Mouse (Mus musculus): ENCODE measurements around the gene Gapvd1.
A peak's percentile ranks its signal among the peaks of the same experiment; 100 is the strongest.

Gene Gapvd1

DNA sequence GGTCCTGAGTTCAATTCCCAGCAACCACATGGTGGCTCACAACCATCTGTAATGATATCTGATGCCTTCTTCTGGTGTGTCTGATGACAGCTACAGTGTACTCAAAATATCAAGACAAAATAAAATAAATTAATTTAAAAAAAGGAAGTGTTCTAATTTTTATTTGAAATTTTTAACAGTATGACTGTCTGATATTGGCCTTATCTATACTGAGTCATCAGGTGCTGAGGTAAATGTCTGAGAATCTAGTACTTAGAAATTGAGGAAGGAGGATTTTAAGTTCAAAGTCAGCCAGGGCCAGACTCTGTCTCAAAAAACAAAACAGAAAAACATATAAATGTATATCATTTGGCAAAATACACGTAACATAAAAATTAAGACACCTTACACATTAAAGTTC is 46.4 kb downstream of the Gapvd1 start:
- DNase-seq = no peak

DNA sequence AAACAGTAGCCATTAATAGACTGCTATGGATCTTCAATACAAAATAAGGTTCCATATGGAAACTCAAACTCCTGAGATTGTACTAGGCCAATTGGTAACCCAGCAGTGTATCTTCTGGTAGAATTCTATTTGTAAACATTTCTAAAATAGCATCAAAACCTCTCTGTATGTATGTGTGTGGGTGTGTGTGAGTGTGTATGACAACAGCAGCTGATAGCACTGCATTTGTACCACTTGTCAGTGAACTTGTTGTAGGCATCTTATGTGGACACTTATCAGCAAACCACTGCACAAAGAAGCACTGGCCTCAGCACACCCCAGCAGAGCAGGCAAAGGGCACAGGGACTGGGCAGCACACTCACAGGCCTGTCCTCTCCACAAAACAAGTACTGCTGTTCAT is 58.4 kb downstream of the Gapvd1 start:
- peak; percentile 76 for DNase-seq

DNA sequence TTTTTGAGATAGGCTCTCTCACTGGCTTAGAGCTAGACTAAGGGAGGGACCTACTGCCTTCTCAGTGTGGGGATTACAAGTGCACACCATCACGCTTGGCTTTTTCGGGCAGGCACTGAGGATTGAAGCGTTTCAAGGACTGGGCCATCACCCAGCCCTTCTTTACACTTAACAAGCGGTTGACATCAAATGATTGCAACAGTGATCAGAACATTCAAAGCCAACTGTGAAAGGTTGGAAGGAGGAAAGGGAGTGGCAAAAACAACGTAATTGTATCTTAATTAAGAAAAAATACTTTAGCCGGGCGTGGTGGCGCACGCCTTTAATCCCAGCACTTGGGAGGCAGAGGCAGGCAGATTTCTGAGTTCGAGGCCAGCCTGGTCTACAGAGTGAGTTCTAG is 62.2 kb downstream of the Gapvd1 start:
- peak; percentile 68 for DNase-seq

DNA sequence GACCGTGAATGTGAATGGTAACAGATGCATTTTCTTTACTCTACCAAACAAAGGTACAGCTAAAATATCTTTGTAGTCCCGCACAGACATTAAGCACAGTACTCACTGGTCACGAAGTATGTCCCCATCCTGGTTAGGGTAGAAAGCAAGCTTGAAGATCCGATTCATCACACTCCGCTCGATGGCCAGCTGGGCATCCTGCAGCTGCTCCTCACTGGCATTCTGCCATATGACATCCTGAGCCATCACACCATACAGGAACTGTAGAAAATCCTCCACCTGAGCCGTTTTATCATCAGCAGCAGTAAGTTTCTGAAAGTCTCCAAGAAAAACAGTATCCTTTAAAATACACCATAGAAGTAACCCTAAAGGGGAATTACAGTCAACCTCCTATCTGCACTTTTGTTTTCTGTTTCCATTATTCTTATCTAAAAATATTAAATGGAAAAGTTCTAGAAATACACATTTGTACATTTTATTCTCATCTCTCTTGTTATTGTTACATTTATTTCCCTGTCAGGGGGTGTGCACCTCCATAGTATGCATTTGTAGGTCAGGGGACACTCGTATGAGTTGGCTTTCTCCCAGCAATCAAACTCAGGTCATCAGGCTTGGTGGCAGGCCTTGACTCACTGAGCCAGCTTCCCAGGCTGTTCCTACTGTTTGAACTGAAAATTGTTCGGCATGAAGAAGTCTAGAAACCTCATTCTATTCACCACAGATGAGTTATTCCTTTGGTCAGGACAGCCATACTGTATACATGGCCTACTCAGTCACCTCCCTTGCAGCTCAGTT is 70.8 kb downstream of the Gapvd1 start:
- DNase-seq = no peak

DNA sequence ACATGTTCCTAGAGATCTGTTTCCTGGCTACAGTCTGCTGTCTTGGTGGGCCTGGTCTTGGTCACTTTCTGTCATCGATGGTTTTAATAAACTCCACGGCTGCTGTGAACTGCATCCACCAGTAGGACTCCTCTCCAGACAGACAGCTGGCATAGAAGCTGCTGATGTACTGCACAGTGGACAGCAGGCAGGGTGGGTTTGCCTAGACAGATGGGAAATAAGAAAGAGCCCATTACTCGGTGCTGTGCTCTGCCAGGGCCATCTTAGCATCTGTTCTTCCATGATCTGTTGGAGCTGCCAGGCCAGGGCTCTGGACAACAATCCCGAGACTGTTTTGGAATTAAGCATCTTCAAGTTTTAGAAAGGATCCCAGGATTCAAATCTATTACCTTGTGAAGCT is 77.1 kb downstream of the Gapvd1 start:
- no peak for DNase-seq

DNA sequence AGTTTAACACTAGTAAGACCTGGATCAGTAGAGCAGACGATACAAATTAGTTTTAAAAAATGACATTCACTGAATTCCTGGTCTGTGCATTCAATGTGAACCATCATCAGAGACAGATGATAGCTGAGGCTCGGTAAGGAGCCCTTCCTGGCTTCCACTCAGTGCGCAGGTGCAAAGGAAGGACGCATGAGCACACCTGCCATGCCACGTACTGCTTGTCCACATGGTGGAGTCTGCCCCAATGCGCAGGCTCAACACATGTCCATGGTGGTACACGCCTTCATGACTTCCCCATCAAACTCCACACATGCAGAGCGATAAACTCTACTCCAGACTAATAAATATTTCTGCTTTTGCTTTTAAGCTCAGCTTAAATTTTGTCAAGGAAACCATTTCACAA is 78.0 kb downstream of the Gapvd1 start:
- no peak for DNase-seq

DNA sequence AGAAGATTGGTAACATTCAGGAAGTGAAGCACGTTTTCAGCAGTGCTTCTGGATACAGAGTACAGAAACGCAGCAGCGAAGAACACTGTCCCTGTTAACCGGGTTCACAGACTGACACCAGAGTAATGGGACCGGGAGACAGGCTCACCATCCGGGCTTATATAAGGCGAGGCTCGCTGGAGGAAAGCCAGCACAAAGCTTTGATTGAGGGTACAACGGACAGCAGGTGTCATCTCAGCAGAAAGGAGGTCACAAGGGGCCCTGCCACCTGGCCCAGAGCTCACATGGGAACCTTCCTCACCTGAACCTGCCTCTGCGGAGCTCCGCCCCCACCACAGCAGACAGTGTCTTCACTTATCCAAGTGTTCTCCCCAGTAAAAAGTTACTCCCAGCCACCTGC is 81.2 kb downstream of the Gapvd1 start:
- no peak for DNase-seq

DNA sequence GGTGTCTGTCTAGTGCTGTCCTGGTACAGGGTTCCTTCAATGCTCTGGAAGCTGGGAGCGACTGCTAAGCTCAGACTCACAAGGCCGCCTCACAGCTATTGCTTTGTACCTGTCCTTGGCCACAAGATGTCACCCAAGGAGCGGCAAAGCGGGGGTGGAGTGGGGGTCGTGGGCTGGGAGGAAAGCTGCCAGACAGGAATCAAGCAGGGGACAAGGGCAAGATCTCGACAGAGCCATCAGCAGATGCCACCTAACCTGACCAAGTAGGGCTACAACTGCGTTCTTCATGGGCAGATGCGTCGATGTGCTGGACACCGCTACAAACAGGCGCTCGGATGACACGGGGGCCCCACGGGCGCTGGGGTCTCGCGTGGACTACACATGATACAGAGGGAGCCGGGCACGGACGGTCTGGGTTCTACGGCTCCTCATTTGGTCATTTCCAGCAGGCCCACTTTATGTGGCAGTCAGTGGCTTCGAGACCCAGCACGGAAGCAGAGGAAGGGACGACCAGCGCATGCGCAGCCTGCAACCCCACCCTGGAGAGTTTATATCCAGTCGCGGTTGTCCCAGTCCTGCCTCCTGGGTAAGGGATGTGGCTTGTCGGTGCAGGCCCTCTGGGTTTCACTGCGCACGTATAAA is 83.5 kb downstream of the Gapvd1 start:
- peak; percentile 95 for DNase-seq

DNA sequence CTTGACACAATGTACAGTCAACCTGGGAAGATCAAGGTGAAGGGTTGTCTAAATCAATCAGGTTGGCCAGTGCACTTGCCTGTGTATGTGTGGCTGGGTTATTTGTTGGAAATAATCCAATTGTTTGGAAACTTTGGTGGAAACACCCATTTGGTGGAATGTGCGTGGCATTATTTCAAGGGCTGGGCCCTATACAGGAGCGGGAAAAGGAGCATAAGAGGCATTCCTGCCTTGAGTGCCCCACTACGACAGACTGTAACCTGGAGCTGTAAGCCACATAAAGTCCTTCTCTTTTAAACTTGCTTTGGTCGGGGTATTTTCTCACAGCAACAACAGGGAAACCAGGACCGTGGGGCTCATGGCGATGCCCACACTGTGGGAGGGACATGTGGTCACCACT is 84.6 kb downstream of the Gapvd1 start:
- no peak for DNase-seq

DNA sequence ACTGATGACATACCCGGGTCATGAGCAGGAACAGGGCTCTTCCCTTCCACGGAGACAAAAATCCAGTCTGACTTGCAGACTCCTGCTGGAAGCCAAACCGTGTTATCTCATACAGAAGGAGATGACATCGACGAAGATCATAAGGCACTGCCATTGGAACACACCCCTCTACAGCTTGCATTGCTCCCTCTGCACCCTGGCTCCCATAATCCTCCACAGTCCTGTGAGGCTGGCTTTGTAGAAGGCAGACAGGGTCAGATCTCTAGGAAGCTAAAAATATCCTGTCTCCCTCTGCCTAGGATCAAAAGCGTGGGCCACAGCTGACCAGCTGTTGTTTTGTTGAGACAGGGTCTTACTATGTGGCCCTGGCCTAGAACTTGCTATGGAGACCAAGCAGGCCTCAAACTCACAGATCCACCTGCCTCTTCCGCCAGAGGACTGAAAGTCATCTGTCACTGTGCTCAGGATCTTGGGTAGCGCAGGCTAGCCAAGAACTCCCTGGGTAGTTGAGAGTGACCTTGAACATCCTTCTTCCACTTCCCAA is 85.8 kb downstream of the Gapvd1 start:
- DNase-seq = no peak

DNA sequence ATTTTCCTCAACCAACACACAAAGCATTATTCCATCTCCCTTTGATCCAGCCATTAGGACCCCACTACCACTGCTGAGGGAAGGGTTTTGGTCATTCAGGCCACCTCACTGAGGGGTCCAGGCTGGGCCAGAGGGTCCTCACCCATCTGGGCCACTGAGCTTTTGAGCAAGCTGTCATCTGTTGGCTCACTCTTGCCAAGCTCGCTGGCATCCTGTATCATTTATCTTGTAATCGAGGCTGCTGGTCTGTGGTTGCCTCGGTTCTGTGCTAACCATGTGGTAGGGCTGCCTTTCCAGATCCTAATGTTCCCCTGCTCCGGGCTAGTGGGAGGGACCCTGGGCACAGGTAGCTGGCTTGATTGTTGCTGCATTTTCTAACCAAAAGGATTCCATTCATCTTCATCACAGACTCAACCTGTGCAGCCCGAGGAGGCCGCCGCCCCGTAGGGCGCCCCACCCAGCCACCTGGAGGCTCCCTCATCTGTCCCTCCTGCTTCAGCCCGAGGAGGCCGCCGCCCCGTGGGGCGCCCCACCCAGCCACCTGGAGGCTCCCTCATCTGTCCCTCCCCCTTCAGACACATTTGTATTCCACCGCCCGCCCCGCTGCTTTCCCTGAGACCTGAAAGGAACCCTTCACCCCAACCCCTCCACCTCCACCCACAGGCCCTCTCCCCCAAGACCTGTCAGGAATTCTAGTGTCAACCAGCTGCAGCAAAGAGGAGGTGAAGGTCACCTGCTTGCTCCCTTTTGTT is 86.4 kb downstream of the Gapvd1 start:
- no peak for DNase-seq

DNA sequence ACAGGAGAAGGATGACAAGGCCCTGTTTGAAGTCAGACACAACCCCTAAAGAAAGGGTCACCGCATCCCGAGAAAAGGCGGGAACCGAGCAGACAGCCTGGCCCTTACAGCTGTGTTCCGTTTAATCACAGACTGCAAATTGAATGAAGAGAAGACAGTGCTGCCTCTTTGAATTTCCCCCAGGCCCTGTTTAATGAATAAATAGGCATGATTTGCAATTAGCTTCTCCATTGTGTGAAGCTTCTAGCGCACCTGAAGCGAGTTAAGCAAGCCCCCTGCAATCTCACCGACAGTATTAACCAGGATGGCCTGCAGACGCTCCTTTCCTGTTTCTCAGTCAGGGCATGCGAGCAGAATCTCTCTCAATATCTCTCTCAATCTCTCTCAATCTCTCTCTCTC is 87.2 kb downstream of the Gapvd1 start:
- DNase-seq = no peak

DNA sequence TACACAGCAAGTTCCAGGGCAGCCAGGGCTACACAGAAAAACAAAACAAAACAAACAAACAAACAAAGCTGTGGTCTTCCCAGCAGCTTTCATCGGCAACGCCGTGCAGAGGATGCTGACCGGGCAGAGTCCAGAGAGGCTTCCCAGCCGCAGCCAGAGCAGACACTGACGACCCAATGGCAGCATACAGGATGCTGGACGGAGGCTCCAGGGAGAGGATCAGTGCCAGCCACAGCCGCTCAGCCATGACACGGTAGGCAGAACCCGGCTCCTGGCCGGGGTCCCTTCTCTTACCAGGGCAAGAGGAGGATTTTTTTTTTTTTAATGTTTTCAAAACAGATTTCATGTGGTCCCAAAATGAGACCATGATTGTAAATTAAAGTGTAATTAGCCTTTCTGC is 107.6 kb downstream of the Gapvd1 start:
- DNase-seq = no peak

DNA sequence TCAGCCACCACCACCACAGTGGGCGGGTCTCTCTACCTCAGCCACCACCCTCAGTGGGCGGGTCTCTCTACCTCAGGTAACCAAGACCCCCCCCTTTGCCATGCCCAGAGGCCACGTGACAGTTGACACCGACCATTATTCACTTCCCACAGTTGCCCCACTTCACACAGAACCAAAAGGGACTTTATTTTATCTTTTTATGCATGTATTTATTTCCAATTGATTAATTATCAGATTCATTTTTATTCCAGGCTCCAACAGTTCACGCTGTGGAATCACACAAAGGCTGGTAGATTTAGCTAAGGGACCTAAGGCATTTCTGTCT is 108.5 kb downstream of the Gapvd1 start:
- no peak for DNase-seq

DNA sequence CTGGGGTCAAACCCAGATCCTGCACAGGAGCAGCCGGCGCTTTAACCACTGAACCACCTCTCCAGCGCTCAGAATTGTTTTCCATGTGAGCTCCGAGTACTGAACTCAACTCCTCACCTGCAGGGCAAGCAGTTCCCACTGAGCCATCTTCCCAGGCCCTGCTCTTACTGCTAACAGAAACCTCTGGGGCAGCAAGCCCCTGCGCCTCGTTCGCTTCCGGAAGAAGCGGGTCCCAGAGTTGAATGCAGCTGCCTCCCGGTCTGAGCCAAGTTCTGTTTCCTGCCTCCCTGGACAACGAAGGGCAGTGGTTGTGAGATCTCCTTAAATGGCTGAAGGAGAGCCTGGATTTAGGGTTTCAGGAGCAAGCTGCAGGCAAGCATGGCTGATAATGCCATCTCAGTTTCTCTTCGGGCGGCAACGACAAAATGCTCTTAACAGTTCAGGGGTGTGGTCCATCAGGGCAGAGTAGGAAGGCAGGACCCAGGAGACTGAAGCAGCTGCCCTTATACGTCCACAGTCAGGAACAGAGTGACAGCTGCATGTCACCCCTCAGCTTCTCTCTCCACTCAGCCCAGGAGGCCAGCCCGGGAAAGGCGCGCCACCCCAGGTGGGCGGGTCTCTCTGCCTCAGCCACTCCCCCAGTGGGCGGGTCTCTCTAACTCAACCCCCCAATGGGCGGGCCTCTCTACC is 109.0 kb downstream of the Gapvd1 start:
- peak; percentile 97 for DNase-seq

DNA sequence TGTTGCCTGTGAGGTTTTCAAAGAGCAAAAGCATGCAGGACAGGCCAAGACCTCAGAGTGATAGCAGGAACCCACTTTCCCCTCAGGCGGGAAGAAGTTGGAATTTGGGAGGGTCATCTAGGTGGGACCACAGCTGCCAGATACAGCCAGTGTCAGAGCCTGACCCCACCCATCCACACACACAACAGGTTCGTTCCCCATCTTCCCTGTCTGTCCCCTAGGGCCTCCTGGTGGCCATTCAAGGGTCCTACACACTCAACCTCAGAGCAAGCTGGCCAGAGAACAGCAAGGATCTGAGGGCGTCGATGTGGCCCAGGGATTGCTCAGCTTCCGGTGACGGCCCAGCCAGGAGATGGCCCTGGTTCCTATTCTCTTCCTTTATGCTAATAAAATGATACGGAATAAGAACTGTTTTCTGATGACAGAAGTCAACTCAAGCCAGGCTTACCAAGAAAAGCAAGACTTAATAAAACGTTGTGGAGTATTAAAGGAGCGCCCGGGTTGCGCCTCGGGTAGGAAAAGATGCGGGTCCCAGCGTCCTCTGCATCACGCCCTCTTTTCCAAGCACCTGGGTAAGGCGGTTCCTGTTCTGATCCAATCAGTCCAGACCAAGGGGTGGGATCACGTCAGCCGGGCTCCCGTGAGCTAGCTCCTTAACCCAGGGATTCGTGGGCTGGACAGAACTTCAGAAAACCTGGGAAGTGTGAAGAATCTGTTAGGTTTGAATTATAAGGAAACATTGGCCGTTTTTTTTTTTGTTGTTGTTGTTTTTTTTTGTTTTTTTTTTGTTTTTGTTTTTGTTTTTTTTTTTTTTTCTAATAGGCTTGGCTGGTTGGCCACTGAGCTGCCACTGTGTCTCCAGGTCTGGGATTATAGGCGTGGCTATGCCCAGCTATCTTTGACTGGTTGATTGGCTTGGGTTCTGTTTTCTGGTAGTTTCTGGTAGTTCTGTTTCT is 110.2 kb downstream of the Gapvd1 start:
- DNase-seq = no peak

DNA sequence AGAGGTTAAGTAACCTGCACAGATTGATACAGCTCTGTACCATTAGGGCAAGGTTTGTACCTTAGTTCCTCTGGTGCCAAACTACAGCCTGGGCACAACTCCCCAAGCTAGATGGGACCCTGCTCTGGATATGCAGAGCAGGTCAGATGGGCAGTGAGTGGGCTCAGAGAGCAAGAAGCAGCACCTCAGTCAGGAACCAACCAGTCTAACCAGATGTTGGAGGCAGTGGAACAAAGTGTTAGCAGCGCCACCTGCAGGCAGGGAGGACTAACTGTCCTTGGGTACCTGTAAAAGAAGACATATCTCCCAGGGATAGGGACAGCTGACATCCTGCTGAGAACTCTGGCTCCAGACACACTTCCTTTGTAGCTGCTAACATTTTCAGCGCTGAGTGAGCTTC is 112.7 kb downstream of the Gapvd1 start:
- no peak for DNase-seq

DNA sequence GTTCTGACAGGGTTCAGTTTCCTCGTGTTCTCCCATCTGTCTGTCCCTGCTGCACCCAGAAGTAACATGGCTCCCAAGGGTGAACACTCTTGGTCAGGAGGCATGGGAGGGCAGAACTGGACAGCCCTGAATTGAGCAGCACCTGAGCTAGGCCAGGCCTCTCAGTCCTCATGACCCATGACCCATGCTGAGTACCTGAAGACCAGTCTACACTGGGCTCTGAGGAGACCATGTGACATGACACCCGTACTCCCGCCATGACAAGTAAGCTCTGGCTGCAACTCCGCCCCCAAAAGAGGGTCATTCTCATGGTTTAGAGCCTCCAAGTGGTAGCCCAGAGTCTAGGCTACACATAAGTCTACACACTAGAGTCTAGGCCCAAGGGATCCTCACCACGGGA is 115.3 kb downstream of the Gapvd1 start:
- DNase-seq = no peak

DNA sequence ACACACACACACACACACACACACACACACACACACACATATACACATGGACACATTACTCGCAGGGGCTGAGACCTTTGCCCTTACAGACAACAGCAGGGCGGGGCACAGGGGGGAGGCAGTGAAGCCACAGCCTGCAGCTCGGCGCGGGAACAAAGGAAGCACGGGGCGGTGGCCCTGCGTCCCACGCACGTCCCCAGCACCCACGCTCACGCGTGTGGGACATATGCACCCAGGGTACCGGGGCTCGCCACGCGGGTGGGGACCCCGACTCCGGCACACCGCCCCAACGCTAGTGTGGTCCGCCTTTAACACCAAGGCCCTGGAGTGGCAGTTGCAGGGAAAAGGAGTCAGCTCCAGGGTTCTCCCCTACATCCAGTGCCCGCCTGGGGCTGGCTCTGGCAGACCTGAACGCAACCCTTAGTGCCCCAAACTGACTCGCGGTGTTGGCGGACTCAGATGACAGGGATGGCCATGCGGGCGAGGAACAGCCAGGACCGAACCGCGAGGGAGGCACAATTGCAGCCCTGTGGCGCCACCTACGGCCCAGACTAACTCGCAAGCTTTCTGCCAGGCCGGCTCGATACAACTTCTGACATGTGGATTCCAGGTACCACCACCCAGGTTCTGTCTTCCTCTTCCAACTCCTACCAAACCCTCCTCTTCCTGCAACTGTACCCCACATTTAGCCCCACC is 115.9 kb downstream of the Gapvd1 start:
- peak; percentile 96 for DNase-seq

DNA sequence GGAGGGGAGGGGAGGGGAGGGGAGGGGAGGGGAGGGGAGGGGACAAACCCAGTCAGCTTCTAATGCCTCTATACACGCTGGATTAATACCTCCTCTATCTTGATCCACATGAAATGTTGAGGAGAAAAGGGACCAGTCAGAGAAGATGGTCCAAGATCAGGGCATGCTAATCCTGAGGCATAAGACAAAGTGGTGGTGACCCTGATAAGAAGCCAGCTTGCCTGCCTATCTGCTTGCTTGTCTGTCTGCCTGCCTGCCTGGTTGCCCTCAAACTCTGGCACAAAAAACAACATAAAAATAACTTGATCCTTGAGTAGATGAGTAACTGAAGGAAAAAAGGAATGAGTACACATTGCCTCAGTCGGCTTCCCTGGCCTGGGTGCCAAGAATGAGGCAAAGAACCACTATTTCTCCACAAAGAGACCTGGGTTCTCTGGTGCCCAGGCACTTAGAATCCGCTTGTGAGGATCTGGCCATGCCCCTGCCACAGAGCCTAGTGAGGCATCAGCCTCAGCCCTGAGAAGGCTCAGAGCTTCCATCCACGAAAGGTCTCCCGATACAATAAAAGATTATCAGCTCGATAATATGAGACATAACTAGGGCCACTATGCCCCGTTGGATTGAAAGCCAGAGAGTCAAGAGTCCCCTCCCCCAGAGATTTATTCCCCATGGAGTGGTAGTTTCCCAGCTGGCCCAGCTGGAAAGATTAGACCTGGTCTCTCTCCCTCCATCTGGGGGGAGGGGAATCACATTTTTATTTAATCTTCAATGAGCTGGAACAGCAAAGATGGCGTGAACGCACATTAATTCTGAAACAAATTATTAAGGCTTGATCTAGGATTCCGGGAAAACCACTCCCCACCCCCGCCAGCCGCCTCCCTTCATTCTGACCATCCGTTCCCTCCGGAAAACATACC is 119.5 kb downstream of the Gapvd1 start:
- DNase-seq = no peak

Measured in heart, adult 11 months (tissue).